Mouse (Mus musculus) lung, postnatal 0 days (tissue): Measurements from ENCODE around the gene Cdc14a. TPM values are rescaled to one million over a fixed set of nuclear protein-coding genes. Genes with fewer than 3 reads are reported as not detected.

Experiments
- ATAC-seq: fragments of 200-750 bp; cut with Nextera tagmentation; 2 replicates; pipeline ENCODE4 v1.8.0; 2017; ENCODE audit warnings: moderate library complexity
- DNase-seq: peaks from one replicate; pipeline ENCODE4 v3.0.0-alpha.2; 2016; ENCODE audit warnings: low spot score
- H3K27ac ChIP-seq: fragments of 300-500 bp; sonication (generic); 2 replicates; pipeline ENCODE4 v1.5.1; 2014; ENCODE audit warnings: antibody characterized with exemption, mild to moderate bottlenecking, low read length, mixed read lengths
- H3K27me3 ChIP-seq: fragments of 300-500 bp; sonication (generic); replicated peaks from 2 replicates; pipeline ENCODE4 v1.6.1; 2014; ENCODE audit warnings: low read length, mixed read lengths; ENCODE audit not compliant: insufficient read depth
- H3K36me3 ChIP-seq: fragments of 300-500 bp; sonication (generic); 2 replicates; pipeline ENCODE4 v1.6.1; 2014; ENCODE audit warnings: low read length, mixed read lengths; ENCODE audit not compliant: insufficient read depth
- H3K4me1 ChIP-seq: fragments of 300-500 bp; sonication (generic); 2 replicates; pipeline ENCODE4 v1.6.1; 2014; ENCODE audit warnings: antibody characterized with exemption, low read depth, low read length, mixed read lengths; ENCODE audit not compliant: insufficient read depth
- H3K4me2 ChIP-seq: fragments of 300-500 bp; sonication (generic); replicated peaks from 2 replicates; pipeline ENCODE4 v1.6.1; 2014; ENCODE audit warnings: low read depth, mild to moderate bottlenecking, low read length, moderate library complexity, mixed read lengths
- H3K4me3 ChIP-seq: fragments of 300-500 bp; sonication (generic); 2 replicates; pipeline ENCODE4 v1.5.1; 2014; ENCODE audit warnings: low read depth, low read length
- H3K9ac ChIP-seq: fragments of 300-500 bp; sonication (generic); replicated peaks from 2 replicates; pipeline ENCODE4 v1.6.1; 2014; ENCODE audit warnings: low read depth, mild to moderate bottlenecking
- H3K9me3 ChIP-seq: fragments of 300-500 bp; sonication (generic); 2 replicates; pipeline ENCODE4 v1.6.1; 2016; ENCODE audit warnings: low read length, mixed read lengths
- CTCF ChIP-seq: IDR thresholded peaks from 2 replicates; pipeline ENCODE4 v1.5.1; 2016; ENCODE audit warnings: antibody characterized with exemption, mild to moderate bottlenecking
- EP300 ChIP-seq: IDR thresholded peaks from 2 replicates; pipeline ENCODE4 v1.6.1; 2016; ENCODE audit warnings: antibody characterized with exemption, mild to moderate bottlenecking, control low read depth
- WGBS: fragments of 180-500 bp; shearing (Covaris S2); extraction: QIAGEN DNeasy Blood & Tissue Kit; methylation state at CpG from one replicate; pipeline ENCODE4 v1.1.7; 2014; 5-methylcytosine and 5-hydroxymethylcytosine counted together
- polyA plus RNA-seq: library from polyadenylated mRNA; unstranded; fragments of >200 nt; fragmentation: Nextera tagmentation; extraction: Ambion mirVana; gene quantifications from 2 replicates; pipeline ENCODE4 v1.2.1, GENCODE M21; 2015

Cdc14a gene
- polyA plus RNA-seq, 1 experiment from 2014 or later: 8.2 TPM

GRCm38 (mm10) chr3:116251481-116252254 is 172.2 kb downstream of the Cdc14a start:
- Histone ChIP-seq H3K27me3 (peaks cover 21% of the 10 kb centered on the region), H3K9me3 (no peaks in the 10 kb centered on the region), H3K4me1 (peaks cover 12% of the 10 kb centered on the region), H3K36me3 (no peaks in the 10 kb centered on the region), H3K27ac (no peak overlapping the region), H3K4me2 (peak overlapping the region; percentile 83), H3K9ac (no peak overlapping the region), H3K4me3 (peak overlapping the region; percentile 41)
- WGBS: under 1% methylated on average over 74 of the region's 86 CpGs
- ATAC-seq (peak; percentile 46), DNase-seq (peak; percentile 29)
- TF ChIP-seq EP300 (no peak), CTCF (no peak)

GRCm38 (mm10) chr3:116249026-116249425 is 174.8 kb downstream of the Cdc14a start:
- no peak for DNase-seq
- Histone ChIP-seq H3K4me2 (no peak overlapping the region), H3K27me3 (peaks cover 21% of the 10 kb centered on the region), H3K4me1 (peaks cover 12% of the 10 kb centered on the region), H3K9ac (no peak overlapping the region), H3K9me3 (no peaks in the 10 kb centered on the region), H3K36me3 (no peaks in the 10 kb centered on the region), H3K27ac (no peak overlapping the region), H3K4me3 (no peak overlapping the region)
- WGBS: 67% methylated on average over 2 of the region's 2 CpGs
- TF ChIP-seq EP300 (no peak), CTCF (no peak)
- no peak for ATAC-seq

GRCm38 (mm10) chr3:116244476-116244875 is 179.4 kb downstream of the Cdc14a start:
- ATAC-seq: no peak
- Histone ChIP-seq H3K9me3 (no peaks in the 10 kb centered on the region), H3K27me3 (no peaks in the 10 kb centered on the region)

GRCm38 (mm10) chr3:116242685-116243084 is 181.1 kb downstream of the Cdc14a start:
- Histone ChIP-seq H3K4me1 (no peaks in the 10 kb centered on the region), H3K36me3 (no peaks in the 10 kb centered on the region), H3K27ac (no peak overlapping the region), H3K9me3 (no peaks in the 10 kb centered on the region), H3K27me3 (no peaks in the 10 kb centered on the region), H3K9ac (no peak overlapping the region), H3K4me3 (no peak overlapping the region), H3K4me2 (no peak overlapping the region)
- ATAC-seq (no peak), DNase-seq (no peak)
- WGBS: 77% methylated on average over 9 of the region's 9 CpGs
- TF ChIP-seq EP300 (no peak), CTCF (no peak)

More at GRCm38 (mm10) chr3:116244476-116244875, 179.4 kb downstream of the Cdc14a start:
- DNase-seq: no peak
- no peak overlapping the region for H3K9ac ChIP-seq
- TF ChIP-seq CTCF: no peak
- no peak for TF ChIP-seq EP300
- H3K27ac ChIP-seq: no peak overlapping the region
- H3K36me3 ChIP-seq: no peaks in the 10 kb centered on the region
- no peak overlapping the region for H3K4me3 ChIP-seq
- no peak overlapping the region for H3K4me2 ChIP-seq
- WGBS: 56% methylated on average over 6 of the region's 6 CpGs
- H3K4me1 ChIP-seq: no peaks in the 10 kb centered on the region

GRCm38 (mm10) chr3:116237527-116237926 is 186.3 kb downstream of the Cdc14a start:
- TF ChIP-seq CTCF (peak; percentile 38), EP300 (no peak)
- 84% methylated on average over 5 of the region's 5 CpGs for WGBS
- Histone ChIP-seq H3K27ac (no peak overlapping the region), H3K4me1 (no peaks in the 10 kb centered on the region), H3K9ac (no peak overlapping the region), H3K36me3 (no peaks in the 10 kb centered on the region), H3K27me3 (no peaks in the 10 kb centered on the region), H3K9me3 (no peaks in the 10 kb centered on the region), H3K4me3 (no peak overlapping the region), H3K4me2 (no peak overlapping the region)
- DNase-seq: no peak
- no peak for ATAC-seq

- Histone ChIP-seq H3K4me1 (no peaks in the 10 kb centered on the region), H3K36me3 (no peaks in the 10 kb centered on the region), H3K27ac (no peak overlapping the region), H3K4me3 (no peak overlapping the region), H3K27me3 (no peaks in the 10 kb centered on the region), H3K4me2 (no peak overlapping the region), H3K9ac (no peak overlapping the region), H3K9me3 (no peaks in the 10 kb centered on the region)
- DNase-seq (no peak), ATAC-seq (no peak)
- no peak for TF ChIP-seq EP300
- TF ChIP-seq CTCF: no peak
- WGBS: 62% methylated on average over 4 of the region's 4 CpGs
Measured at GRCm38 (mm10) chr3:116236856-116237255, 187.0 kb downstream of the Cdc14a start.
